Mouse (Mus musculus) intestine, embryonic 14.5 days (tissue): ENCODE data around the gene Myh9. TPM values are rescaled to one million over a fixed set of nuclear protein-coding genes. Genes with fewer than 3 reads are reported as not detected.
A peak's percentile ranks its signal among the peaks of the same experiment; 100 is the strongest.

ENCODE experiments used
- ATAC-seq: fragments of 200-750 bp; cut with Nextera tagmentation; replicated peaks from 2 replicates; pipeline ENCODE4 v1.8.0; 2017; ENCODE audit warnings: low read depth, moderate number of reproducible peaks, moderate TSS enrichment, moderate library complexity; ENCODE audit not compliant: low FRiP score, low TSS enrichment
- DNase-seq: peaks from one replicate; pipeline ENCODE4 v3.0.0-alpha.2; 2018; ENCODE audit warnings: low spot score
- H3K27ac ChIP-seq: fragments of 300-500 bp; sonication (generic); 2 replicates; pipeline ENCODE4 v1.5.1; 2014; ENCODE audit warnings: low read depth, mild to moderate bottlenecking, control low read depth
- H3K27me3 ChIP-seq: fragments of 300-500 bp; sonication (generic); replicated peaks from 2 replicates; pipeline ENCODE4 v1.6.1; 2014; ENCODE audit warnings: low read length, control low read depth; ENCODE audit not compliant: control insufficient read depth, insufficient read depth
- H3K36me3 ChIP-seq: fragments of 300-500 bp; sonication (generic); 2 replicates; pipeline ENCODE4 v1.6.1; 2014; ENCODE audit warnings: low read length, control low read depth; ENCODE audit not compliant: control insufficient read depth, insufficient read depth
- H3K4me1 ChIP-seq: fragments of 300-500 bp; sonication (generic); replicated peaks from 2 replicates; pipeline ENCODE4 v1.6.1; 2014; ENCODE audit warnings: low read length, control low read depth, mixed read lengths; ENCODE audit not compliant: control insufficient read depth, insufficient read depth
- H3K4me2 ChIP-seq: fragments of 300-500 bp; sonication (generic); 2 replicates; pipeline ENCODE4 v1.6.1; 2014; ENCODE audit warnings: low read length
- H3K4me3 ChIP-seq: fragments of 300-500 bp; sonication (generic); 2 replicates; pipeline ENCODE4 v1.5.1; 2014; ENCODE audit warnings: low read depth, low read length, control low read depth, mixed read lengths
- H3K9ac ChIP-seq: fragments of 300-500 bp; sonication (generic); 2 replicates; pipeline ENCODE4 v1.6.1; 2014; ENCODE audit warnings: mild to moderate bottlenecking, low read length
- H3K9me3 ChIP-seq: fragments of 300-500 bp; sonication (generic); 2 replicates; pipeline ENCODE4 v1.6.1; 2016; ENCODE audit warnings: low read length, control low read depth; ENCODE audit not compliant: control insufficient read depth
- WGBS: fragments of 180-500 bp; shearing (Covaris S2); extraction: QIAGEN DNeasy Blood & Tissue Kit; methylation state at CpG from one replicate; pipeline ENCODE4 v1.1.7; 2014; 5-methylcytosine and 5-hydroxymethylcytosine counted together
- polyA plus RNA-seq: library from polyadenylated mRNA; unstranded; fragments of >200 nt; fragmentation: Nextera tagmentation; extraction: Ambion mirVana; gene quantifications from 2 replicates; pipeline ENCODE4 v1.2.1, GENCODE M21; 2014

Gene Myh9
- polyA plus RNA-seq, 1 experiment from 2014 or later, result 72.2 TPM

GRCm38 (mm10) chr15:77763702-77764101 is 78.3 kb downstream of the Myh9 start:
- Histone ChIP-seq H3K27me3 (no peaks in the 10 kb centered on the region), H3K36me3 (peaks cover 87% of the 10 kb centered on the region), H3K9me3 (no peaks in the 10 kb centered on the region), H3K4me2 (no peak overlapping the region), H3K4me1 (no peaks in the 10 kb centered on the region), H3K27ac (no peak overlapping the region), H3K4me3 (no peak overlapping the region), H3K9ac (no peak overlapping the region)
- no peak for ATAC-seq
- no peak for DNase-seq
- WGBS, result 75% methylated on average over 11 of the region's 11 CpGs

- no peak overlapping the region for H3K4me2 ChIP-seq
- H3K27ac ChIP-seq, result no peak overlapping the region
- H3K9ac ChIP-seq, result no peak overlapping the region
- no peak for DNase-seq
- peaks cover 80% of the 10 kb centered on the region for H3K36me3 ChIP-seq
- H3K4me3 ChIP-seq, result no peak overlapping the region
- H3K4me1 ChIP-seq, result no peaks in the 10 kb centered on the region
- 90% methylated on average over 16 of the region's 16 CpGs for WGBS
- no peaks in the 10 kb centered on the region for H3K9me3 ChIP-seq
- H3K27me3 ChIP-seq, result no peaks in the 10 kb centered on the region
- ATAC-seq, result no peak
These were observed 78.9 kb downstream of the Myh9 start for GRCm38 (mm10) chr15:77763050-77763449.

GRCm38 (mm10) chr15:77761561-77762380 is 80.2 kb downstream of the Myh9 start:
- Histone ChIP-seq H3K4me1 (no peaks in the 10 kb centered on the region), H3K4me3 (no peak overlapping the region), H3K9me3 (no peaks in the 10 kb centered on the region), H3K4me2 (no peak overlapping the region), H3K27ac (no peak overlapping the region), H3K36me3 (peaks cover 67% of the 10 kb centered on the region), H3K27me3 (no peaks in the 10 kb centered on the region), H3K9ac (no peak overlapping the region)
- 77% methylated on average over 22 of the region's 22 CpGs for WGBS
- DNase-seq (peak; percentile 71), ATAC-seq (no peak)

- H3K36me3 ChIP-seq, result peaks cover 61% of the 10 kb centered on the region
- H3K4me1 ChIP-seq, result no peaks in the 10 kb centered on the region
- no peak overlapping the region for H3K9ac ChIP-seq
- no peaks in the 10 kb centered on the region for H3K27me3 ChIP-seq
- no peak overlapping the region for H3K4me3 ChIP-seq
- DNase-seq (no peak), ATAC-seq (no peak)
- H3K27ac ChIP-seq, result no peak overlapping the region
- WGBS, result 95% methylated on average over 7 of the region's 7 CpGs
- no peak overlapping the region for H3K4me2 ChIP-seq
- H3K9me3 ChIP-seq, result no peaks in the 10 kb centered on the region
These were observed 80.9 kb downstream of the Myh9 start for GRCm38 (mm10) chr15:77761083-77761482.

DNA sequence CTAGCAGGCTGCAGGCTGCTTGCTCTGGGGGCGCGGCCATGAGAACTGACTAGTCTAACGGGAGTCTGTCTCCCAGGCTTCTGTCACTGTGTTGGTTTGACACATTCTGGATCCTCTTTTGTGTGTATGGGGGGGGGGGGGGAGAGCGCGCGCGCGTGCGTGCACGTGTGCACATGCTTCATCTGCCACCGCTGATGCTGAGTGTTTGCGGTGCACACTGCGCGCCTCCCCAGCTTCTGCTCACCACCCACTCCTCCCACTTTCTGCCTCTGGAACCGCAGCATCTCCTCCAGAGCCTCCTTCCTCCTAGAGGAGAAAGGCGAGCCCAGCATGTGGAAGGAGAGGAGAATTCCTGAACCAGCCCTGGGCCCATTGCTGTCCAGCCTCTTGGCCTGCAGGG is 81.9 kb downstream of the Myh9 start:
- Histone ChIP-seq H3K36me3 (peaks cover 50% of the 10 kb centered on the region), H3K9me3 (no peaks in the 10 kb centered on the region), H3K27ac (no peak overlapping the region), H3K4me1 (no peaks in the 10 kb centered on the region), H3K27me3 (no peaks in the 10 kb centered on the region), H3K4me2 (no peak overlapping the region), H3K4me3 (no peak overlapping the region), H3K9ac (no peak overlapping the region)
- DNase-seq (no peak), ATAC-seq (no peak)
- 92% methylated on average over 16 of the region's 16 CpGs for WGBS

- WGBS, result 87% methylated on average over 4 of the region's 4 CpGs
- H3K4me3 ChIP-seq, result no peak overlapping the region
These were observed 84.3 kb downstream of the Myh9 start for GRCm38 (mm10) chr15:77757586-77758226.

GRCm38 (mm10) chr15:77756848-77757247 is 85.1 kb downstream of the Myh9 start, which contains the start of gene Apol8:
Apol8 (minus strand) TSS chr15:77757003.
- Histone ChIP-seq H3K9me3 (no peaks in the 10 kb centered on the region), H3K36me3 (peaks cover 18% of the 10 kb centered on the region), H3K4me3 (no peak within 1 kb of the TSS), H3K27me3 (no peaks in the 10 kb centered on the region), H3K4me1 (no peaks in the 10 kb centered on the region), H3K27ac (no peak within 1 kb of the TSS), H3K9ac (no peak within 1 kb of the TSS), H3K4me2 (no peak within 1 kb of the TSS)
- WGBS, result 13% methylated on average over 9 of the region's 9 CpGs
- ATAC-seq (no peak), DNase-seq (peak; percentile 81)

More at GRCm38 (mm10) chr15:77757586-77758226, 84.3 kb downstream of the Myh9 start:
- ATAC-seq (no peak), DNase-seq (no peak)
- H3K4me2 ChIP-seq, result no peak overlapping the region
- peaks cover 27% of the 10 kb centered on the region for H3K36me3 ChIP-seq
- no peaks in the 10 kb centered on the region for H3K4me1 ChIP-seq
- no peaks in the 10 kb centered on the region for H3K9me3 ChIP-seq
- no peaks in the 10 kb centered on the region for H3K27me3 ChIP-seq
- H3K27ac ChIP-seq, result no peak overlapping the region
- H3K9ac ChIP-seq, result no peak overlapping the region

DNA sequence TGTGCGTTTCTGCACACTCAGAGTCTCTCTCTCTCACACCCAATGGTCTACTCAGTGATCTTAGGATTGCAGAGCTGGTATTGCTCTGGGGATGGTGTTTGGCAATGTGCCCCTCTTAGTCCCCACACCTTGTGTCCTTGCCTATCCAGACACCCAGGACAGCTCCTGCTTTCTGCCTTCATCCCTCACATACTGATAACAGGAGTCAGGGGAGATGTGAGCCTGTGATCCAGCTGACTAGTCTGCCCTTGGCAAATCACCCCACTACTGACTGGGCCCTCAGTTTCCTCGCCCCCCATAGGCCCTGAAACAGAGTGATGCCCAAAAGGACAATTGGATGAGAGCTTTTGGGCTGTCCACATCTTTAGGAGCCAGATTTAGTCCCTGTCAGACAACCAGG is 85.9 kb downstream of the Myh9 start:
- Histone ChIP-seq H3K27me3 (no peaks in the 10 kb centered on the region), H3K36me3 (peaks cover 11% of the 10 kb centered on the region), H3K4me3 (no peak overlapping the region), H3K4me1 (no peaks in the 10 kb centered on the region), H3K4me2 (no peak overlapping the region), H3K27ac (no peak overlapping the region), H3K9me3 (no peaks in the 10 kb centered on the region), H3K9ac (no peak overlapping the region)
- ATAC-seq, result no peak
- 65% methylated on average over 2 of the region's 2 CpGs for WGBS
- DNase-seq, result no peak
